Mouse (Mus musculus): ENCODE results near the gene Batf2. TPM values are rescaled to one million over a fixed set of nuclear protein-coding genes. Genes with fewer than 3 reads are reported as not detected.

The Batf2 gene
- polyA plus RNA-seq, 1 experiment from 2014 or later, result 0.18 TPM

- WGBS, result 88% methylated on average over 6 of the region's 6 CpGs
- Histone ChIP-seq H3K4me3 (ENCODE audit: low read depth, low read length) (no peak overlapping the region), H3K4me1 (ENCODE audit: insufficient read depth) (no peaks in the 10 kb centered on the region), H3K36me3 (ENCODE audit: insufficient read depth) (no peaks in the 10 kb centered on the region), H3K4me2 (no peak overlapping the region), H3K9me3 (ENCODE audit: low read depth, low read length) (no peaks in the 10 kb centered on the region), H3K27ac (ENCODE audit: low read depth) (no peak overlapping the region), H3K27me3 (ENCODE audit: insufficient read depth, low read length) (no peaks in the 10 kb centered on the region), H3K9ac (no peak overlapping the region)
- ATAC-seq (ENCODE audit: insufficient read depth), result no peak
- no peak for TF ChIP-seq CTCF (IDR thresholded peaks at IDR 0.05; ENCODE audit: low read depth)
- DNase-seq, result no peak
These were observed 38.0 kb downstream of the Batf2 start for GRCm38 (mm10) chr19:6178775-6179174.

- ATAC-seq (ENCODE audit: insufficient read depth), result no peak
- Histone ChIP-seq H3K9me3 (ENCODE audit: low read depth, low read length) (no peaks in the 10 kb centered on the region), H3K4me1 (ENCODE audit: insufficient read depth) (no peaks in the 10 kb centered on the region), H3K27me3 (ENCODE audit: insufficient read depth, low read length) (no peaks in the 10 kb centered on the region), H3K36me3 (ENCODE audit: insufficient read depth) (no peaks in the 10 kb centered on the region), H3K4me2 (no peak overlapping the region), H3K4me3 (ENCODE audit: low read depth, low read length) (no peak overlapping the region), H3K9ac (no peak overlapping the region), H3K27ac (ENCODE audit: low read depth) (no peak overlapping the region)
- DNase-seq, result peak; percentile 78
- no peak for TF ChIP-seq CTCF (IDR thresholded peaks at IDR 0.05; ENCODE audit: low read depth)
- 10% methylated on average over 5 of the region's 5 CpGs for WGBS
These were observed 40.8 kb downstream of the Batf2 start for GRCm38 (mm10) chr19:6181629-6182028.

- H3K36me3 ChIP-seq (ENCODE audit: insufficient read depth), result no peaks in the 10 kb centered on the region
- H3K9me3 ChIP-seq (ENCODE audit: low read depth, low read length), result no peaks in the 10 kb centered on the region
- no peak overlapping the region for H3K27ac ChIP-seq (ENCODE audit: low read depth)
- ATAC-seq (ENCODE audit: insufficient read depth), result no peak
- H3K4me2 ChIP-seq, result no peak overlapping the region
- no peaks in the 10 kb centered on the region for H3K27me3 ChIP-seq (ENCODE audit: insufficient read depth, low read length)
- no peak for TF ChIP-seq CTCF (IDR thresholded peaks at IDR 0.05; ENCODE audit: low read depth)
- 26% methylated on average over 3 of the region's 3 CpGs for WGBS
- H3K4me3 ChIP-seq (ENCODE audit: low read depth, low read length), result no peak overlapping the region
- H3K9ac ChIP-seq, result no peak overlapping the region
- H3K4me1 ChIP-seq (ENCODE audit: insufficient read depth), result no peaks in the 10 kb centered on the region
- no peak for DNase-seq
These were observed 41.8 kb downstream of the Batf2 start for GRCm38 (mm10) chr19:6182534-6182933.

- no peaks in the 10 kb centered on the region for H3K4me1 ChIP-seq (ENCODE audit: insufficient read depth)
These were observed 43.3 kb downstream of the Batf2 start, which contains the start of gene Majin for GRCm38 (mm10) chr19:6184131-6184530. Gene Majin, plus strand, starts transcription at chr19:6184388.

GRCm38 (mm10) chr19:6204265-6204664 lies 63.5 kb downstream of the Batf2 start:
- no peak overlapping the region for H3K4me2 ChIP-seq
- no peaks in the 10 kb centered on the region for H3K36me3 ChIP-seq (ENCODE audit: insufficient read depth)
- no peaks in the 10 kb centered on the region for H3K27me3 ChIP-seq (ENCODE audit: insufficient read depth, low read length)
- no peak overlapping the region for H3K27ac ChIP-seq (ENCODE audit: low read depth)
- H3K9ac ChIP-seq, result no peak overlapping the region
- ATAC-seq (ENCODE audit: insufficient read depth), result no peak
- H3K9me3 ChIP-seq (ENCODE audit: low read depth, low read length), result no peaks in the 10 kb centered on the region
- no peaks in the 10 kb centered on the region for H3K4me1 ChIP-seq (ENCODE audit: insufficient read depth)
- H3K4me3 ChIP-seq (ENCODE audit: low read depth, low read length), result no peak overlapping the region
- WGBS, result 72% methylated on average over 2 of the region's 2 CpGs
- no peak for TF ChIP-seq CTCF (IDR thresholded peaks at IDR 0.05; ENCODE audit: low read depth)
- DNase-seq, result no peak

More at GRCm38 (mm10) chr19:6184131-6184530, 43.3 kb downstream of the Batf2 start, which contains the start of gene Majin:
- Histone ChIP-seq H3K27ac (ENCODE audit: low read depth) (no peak within 1 kb of the TSS), H3K4me3 (ENCODE audit: low read depth, low read length) (no peak within 1 kb of the TSS), H3K9me3 (ENCODE audit: low read depth, low read length) (no peaks in the 10 kb centered on the region), H3K9ac (no peak within 1 kb of the TSS), H3K4me2 (no peak within 1 kb of the TSS), H3K27me3 (ENCODE audit: insufficient read depth, low read length) (no peaks in the 10 kb centered on the region), H3K36me3 (ENCODE audit: insufficient read depth) (no peaks in the 10 kb centered on the region)
- WGBS, result 80% methylated on average over 23 of the region's 23 CpGs
- TF ChIP-seq CTCF (IDR thresholded peaks at IDR 0.05; ENCODE audit: low read depth), result no peak
- ATAC-seq (ENCODE audit: insufficient read depth) (no peak), DNase-seq (no peak)

GRCm38 (mm10) chr19:6206716-6207115 lies 65.9 kb downstream of the Batf2 start:
- Histone ChIP-seq H3K27me3 (ENCODE audit: insufficient read depth, low read length) (no peaks in the 10 kb centered on the region), H3K36me3 (ENCODE audit: insufficient read depth) (no peaks in the 10 kb centered on the region), H3K4me2 (no peak overlapping the region), H3K27ac (ENCODE audit: low read depth) (no peak overlapping the region), H3K4me1 (ENCODE audit: insufficient read depth) (no peaks in the 10 kb centered on the region), H3K9ac (no peak overlapping the region), H3K9me3 (ENCODE audit: low read depth, low read length) (no peaks in the 10 kb centered on the region), H3K4me3 (ENCODE audit: low read depth, low read length) (no peak overlapping the region)
- ATAC-seq (ENCODE audit: insufficient read depth) (no peak), DNase-seq (no peak)
- WGBS, result 65% methylated on average over 5 of the region's 5 CpGs
- no peak for TF ChIP-seq CTCF (IDR thresholded peaks at IDR 0.05; ENCODE audit: low read depth)

- no peak for TF ChIP-seq CTCF (IDR thresholded peaks at IDR 0.05; ENCODE audit: low read depth)
- Histone ChIP-seq H3K36me3 (ENCODE audit: insufficient read depth) (no peaks in the 10 kb centered on the region), H3K4me1 (ENCODE audit: insufficient read depth) (no peaks in the 10 kb centered on the region), H3K9me3 (ENCODE audit: low read depth, low read length) (no peaks in the 10 kb centered on the region), H3K4me3 (ENCODE audit: low read depth, low read length) (no peak overlapping the region), H3K27me3 (ENCODE audit: insufficient read depth, low read length) (no peaks in the 10 kb centered on the region), H3K4me2 (no peak overlapping the region), H3K27ac (ENCODE audit: low read depth) (no peak overlapping the region), H3K9ac (no peak overlapping the region)
- no peak for ATAC-seq (ENCODE audit: insufficient read depth)
- no peak for DNase-seq
- 49% methylated on average over 6 of the region's 6 CpGs for WGBS
These were observed 75.4 kb downstream of the Batf2 start for GRCm38 (mm10) chr19:6216046-6216705.

All from lung, embryonic 14.5 days (tissue).